Mouse (Mus musculus) lung, adult 2 months (tissue): ENCODE data around the gene Grin2a.

Experiments
- CTCF ChIP-seq: fragments of 200-500 bp; IDR thresholded peaks from 2 replicates; pipeline ENCODE4 v1.5.1; 2011; ENCODE audit warnings: mild to moderate bottlenecking, low read length, control low read depth; ENCODE audit not compliant: insufficient read depth
- POLR2A ChIP-seq: fragments of 200-500 bp; IDR thresholded peaks from 2 replicates; pipeline ENCODE4 v1.6.1; 2011; ENCODE audit warnings: low read depth, mild to moderate bottlenecking, control low read depth, low read length, borderline replicate concordance; ENCODE audit errors: extremely low read depth

GRCm38 (mm10) chr16:9904443-9904842 is 90.9 kb downstream of the Grin2a start:
- TF ChIP-seq CTCF (no peak), POLR2A (no peak)
